Mouse (Mus musculus) G1E-ER4 (cell line): ENCODE data around the gene Olfr1205. TPM values are rescaled to one million over a fixed set of nuclear protein-coding genes. Genes with fewer than 3 reads are reported as not detected.

Experiments
- GATA1 ChIP-seq: IDR thresholded peaks from one replicate; pipeline ENCODE4 v1.8.0; 2012; ENCODE audit warnings: low read length, inconsistent platforms
- polyA plus RNA-seq: library from polyadenylated mRNA; stranded (reverse); fragments of >175 nt; gene quantifications from 2 replicates; pipeline ENCODE4 v1.2.3, GENCODE M21; 2012

The Olfr1205 gene
- polyA plus RNA-seq, result not detected in 2 replicates

DNA sequence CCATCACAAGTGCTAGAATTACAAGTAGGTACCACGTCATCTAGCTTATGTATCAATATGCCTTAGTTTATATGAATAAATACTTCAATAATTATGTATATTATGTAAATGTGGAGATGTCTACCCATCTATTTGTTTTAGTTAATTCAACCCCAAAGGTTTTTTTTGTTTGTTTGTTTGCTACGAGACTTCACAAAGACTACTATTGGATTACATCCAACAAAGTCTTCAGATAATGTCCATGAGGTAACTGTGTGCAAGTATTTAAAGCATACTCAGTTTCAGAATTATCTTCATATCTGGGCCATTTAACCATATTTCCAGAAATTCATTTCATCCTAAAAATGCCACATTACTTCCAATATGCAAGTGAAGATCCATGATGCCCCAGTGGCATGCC is at the start of gene Olfr1205:
Gene Olfr1205, plus strand, starts transcription at position 301 of the 400 bp plus-strand sequence.
- no peak for TF ChIP-seq GATA1

- no peak for TF ChIP-seq GATA1
Observed at GRCm38 (mm10) chr2:88792736-88793135, 36.8 kb upstream of the Olfr1205 start, which contains the start of gene Olfr1201. Gene Olfr1201, plus strand, starts transcription at chr2:88793036.

DNA sequence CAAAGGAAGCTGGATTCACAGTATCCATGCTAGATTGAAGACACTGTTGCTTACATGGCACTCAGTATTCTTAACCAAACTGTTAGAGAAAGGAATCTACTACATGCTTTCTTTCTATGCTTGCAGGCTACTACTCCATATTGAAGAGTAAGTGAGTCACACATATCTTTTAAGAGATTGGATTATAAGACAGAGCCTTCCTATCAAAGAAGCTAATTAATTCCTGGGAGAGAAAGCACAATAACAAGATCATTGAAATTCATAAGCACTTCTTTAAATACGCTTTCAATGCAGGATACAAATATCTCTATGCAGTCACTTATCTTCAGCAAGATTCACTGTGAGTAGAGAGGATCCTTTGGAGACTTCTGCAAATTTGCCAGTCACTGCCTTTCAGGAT is 15.3 kb upstream of the Olfr1205 start, which contains the start of gene Olfr1202:
Gene Olfr1202, plus strand, starts transcription at position 301 of the 400 bp plus-strand sequence.
- no peak for TF ChIP-seq GATA1

GRCm38 (mm10) chr2:88838477-88838876 is 8.9 kb downstream of the Olfr1205 start:
- no peak for TF ChIP-seq GATA1

DNA sequence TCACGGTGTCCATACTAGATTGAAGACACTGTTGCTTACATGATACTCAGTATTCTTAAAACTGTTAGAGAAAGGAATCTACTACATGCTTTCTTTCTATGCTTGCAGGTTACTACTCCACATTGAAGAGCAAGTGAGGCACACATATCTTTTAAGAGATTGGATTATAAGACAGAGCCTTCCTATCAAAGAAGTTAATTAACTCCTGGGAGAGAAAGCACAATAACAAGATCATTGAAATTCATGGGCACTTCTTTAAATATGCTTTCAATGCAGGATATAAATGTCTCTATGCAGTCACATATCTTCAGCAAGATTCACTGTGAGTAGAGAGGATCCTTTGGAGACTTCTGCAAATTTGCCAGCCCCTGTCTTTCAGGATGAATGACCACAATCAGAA is 19.5 kb downstream of the Olfr1205 start, which contains the start of gene Olfr1204:
Gene Olfr1204, plus strand, starts transcription at position 301 of the 400 bp plus-strand sequence.
- no peak for TF ChIP-seq GATA1

DNA sequence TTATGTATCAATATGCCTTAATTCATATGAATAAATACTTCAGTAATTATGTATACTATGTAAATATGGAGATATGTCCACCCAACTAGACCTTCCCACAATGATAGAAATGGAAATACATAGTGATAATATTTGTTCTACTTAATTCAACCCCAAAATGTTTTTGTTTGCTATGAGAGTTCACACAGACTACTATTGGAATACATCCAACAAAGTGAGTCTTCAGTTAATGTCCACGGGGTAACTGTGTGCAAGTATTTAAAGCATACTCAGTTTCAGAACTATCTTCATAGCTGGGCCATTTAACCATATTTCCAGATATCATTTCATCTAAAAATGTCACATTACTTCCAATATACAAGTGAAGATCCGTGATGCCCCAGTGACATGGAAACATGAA is 33.4 kb downstream of the Olfr1205 start, which contains the start of gene Olfr1206:
Gene Olfr1206, plus strand, starts transcription at position 301 of the 400 bp plus-strand sequence.
- TF ChIP-seq GATA1, result no peak

Other genes with a start within 250 kb of the Olfr1205 start
- not detected in 2 replicates for gene Olfr1189, start 243.3 kb upstream of the Olfr1205 start, polyA plus RNA-seq
- not detected in 2 replicates for gene Olfr1191-ps1, start 189.2 kb upstream of the Olfr1205 start, polyA plus RNA-seq
- not detected in 2 replicates for gene Olfr1192-ps1, start 181.2 kb upstream of the Olfr1205 start, polyA plus RNA-seq
- not detected in 2 replicates for gene Olfr1193, start 154.1 kb upstream of the Olfr1205 start, polyA plus RNA-seq
- gene Olfr1195, start 140.6 kb upstream of the Olfr1205 start, polyA plus RNA-seq, result not detected in 2 replicates
- not detected in 2 replicates for gene Olfr1196, start 125.1 kb upstream of the Olfr1205 start, polyA plus RNA-seq
- gene Olfr1197, start 97.4 kb upstream of the Olfr1205 start, polyA plus RNA-seq, result not detected in 2 replicates
- not detected in 2 replicates for gene Olfr1198, start 78.4 kb upstream of the Olfr1205 start, polyA plus RNA-seq
- gene Olfr1199, start 69.3 kb upstream of the Olfr1205 start, polyA plus RNA-seq, result not detected in 2 replicates
- gene Olfr1200, start 59.2 kb upstream of the Olfr1205 start, polyA plus RNA-seq, result not detected in 2 replicates
- gene Olfr1201, start 36.7 kb upstream of the Olfr1205 start, polyA plus RNA-seq, result not detected in 2 replicates
- not detected in 2 replicates for gene Olfr1202, start 15.2 kb upstream of the Olfr1205 start, polyA plus RNA-seq
- gene Olfr1204, start 19.6 kb downstream of the Olfr1205 start, polyA plus RNA-seq, result not detected in 2 replicates
- not detected in 2 replicates for gene Olfr1206, start 33.5 kb downstream of the Olfr1205 start, polyA plus RNA-seq
- not detected in 2 replicates for gene Olfr1208, start 72.6 kb downstream of the Olfr1205 start, polyA plus RNA-seq
- not detected in 2 replicates for gene Olfr1209, start 85.4 kb downstream of the Olfr1205 start, polyA plus RNA-seq
- not detected in 2 replicates for gene Olfr1211, start 108.4 kb downstream of the Olfr1205 start, polyA plus RNA-seq
- gene Olfr1212, start 124.2 kb downstream of the Olfr1205 start, polyA plus RNA-seq, result not detected in 2 replicates
- not detected in 2 replicates for gene Gm13762, start 150.5 kb downstream of the Olfr1205 start, polyA plus RNA-seq
- gene Olfr1214, start 162.9 kb downstream of the Olfr1205 start, polyA plus RNA-seq, result not detected in 2 replicates
- not detected in 2 replicates for gene Olfr1215, start 177.2 kb downstream of the Olfr1205 start, polyA plus RNA-seq
- gene Olfr1216, start 188.6 kb downstream of the Olfr1205 start, polyA plus RNA-seq, result not detected in 2 replicates
- gene Olfr1217, start 202.3 kb downstream of the Olfr1205 start, polyA plus RNA-seq, result not detected in 2 replicates
- not detected in 2 replicates for gene Olfr1218, start 231.4 kb downstream of the Olfr1205 start, polyA plus RNA-seq